Mouse (Mus musculus): Measurements from ENCODE around the gene Wdr19. TPM values are rescaled to one million over a fixed set of nuclear protein-coding genes. Genes with fewer than 3 reads are reported as not detected.

Wdr19 gene
- total and polyA plus RNA-seq, 2 experiments from 2014 or later, result 8.1 to 11.1 TPM

DNA sequence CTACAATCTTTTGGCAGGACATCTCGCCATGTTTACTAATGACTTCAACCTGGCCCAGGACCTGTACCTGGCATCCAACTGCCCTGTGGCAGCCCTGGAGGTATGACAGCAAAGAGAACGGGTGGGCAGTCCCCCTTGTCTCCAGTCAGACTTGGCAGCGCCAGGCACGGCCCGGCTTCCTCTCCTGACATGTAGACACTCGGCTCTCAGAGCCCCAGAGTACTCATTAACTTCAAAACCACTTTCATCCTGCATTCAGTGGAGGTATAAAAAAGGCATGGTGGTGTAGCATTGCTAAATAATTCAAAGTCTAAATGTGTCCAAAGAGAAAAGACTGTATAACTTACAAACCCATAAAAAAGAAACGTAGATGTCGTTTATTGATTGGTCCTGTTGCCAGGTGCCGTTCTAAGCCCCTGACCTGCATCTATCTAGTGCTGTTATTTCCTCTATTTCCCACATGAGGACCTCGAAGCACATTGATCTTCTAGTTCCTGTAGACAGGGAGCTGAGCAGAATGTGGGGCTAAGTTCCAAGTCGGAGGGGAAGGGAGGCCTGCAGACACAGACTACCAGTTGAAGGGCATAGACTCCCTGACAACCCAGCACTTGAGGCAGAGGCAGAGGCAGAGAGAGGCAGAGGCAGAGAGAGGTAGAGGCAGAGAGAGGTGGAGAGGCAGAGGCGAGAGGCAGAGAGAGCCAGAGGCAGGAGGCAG is 31.9 kb downstream of the Wdr19 start:
- ATAC-seq (no peak), DNase-seq (ENCODE audit: low spot score) (no peak)
- no peak for TF ChIP-seq CTCF (IDR thresholded peaks at IDR 0.05; ENCODE audit: low read depth)
- H3K27me3 ChIP-seq (ENCODE audit: insufficient read depth, low read length), result no peaks in the 10 kb centered on the region
- H3K36me3 ChIP-seq (ENCODE audit: insufficient read depth, low read length), result peaks cover 11% of the 10 kb centered on the region
- H3K9ac ChIP-seq (replicated peaks; ENCODE audit: low read length), result no peak overlapping the region
- WGBS, result 75% methylated on average over 12 of the region's 12 CpGs
- no peak overlapping the region for H3K27ac ChIP-seq
- H3K4me3 ChIP-seq (ENCODE audit: low read length), result no peak overlapping the region
- H3K4me1 ChIP-seq (ENCODE audit: insufficient read depth, low read length), result no peaks in the 10 kb centered on the region
- no peak overlapping the region for H3K4me2 ChIP-seq (ENCODE audit: low read depth, low read length)
- H3K9me3 ChIP-seq (ENCODE audit: low read length), result no peaks in the 10 kb centered on the region

DNA sequence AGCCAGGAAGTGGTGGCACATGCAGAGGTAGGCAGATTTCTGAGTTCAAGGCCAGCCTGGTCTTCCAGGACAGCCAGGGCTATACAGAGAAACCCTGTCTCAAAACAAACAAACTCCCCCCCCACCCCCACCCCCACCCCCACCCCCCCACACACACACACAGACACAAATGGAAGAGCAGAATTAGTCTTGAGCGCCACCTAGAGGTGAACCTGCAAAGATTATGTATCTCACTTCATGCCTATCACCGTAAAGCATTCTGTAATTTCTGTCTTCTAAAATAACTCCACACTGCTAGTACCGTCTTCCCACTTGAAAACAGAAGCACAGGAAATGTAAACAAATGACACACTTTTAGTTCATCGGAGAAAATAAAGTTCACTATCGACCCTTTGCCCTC is 43.2 kb downstream of the Wdr19 start:
- peak; percentile 66 for TF ChIP-seq CTCF (IDR thresholded peaks at IDR 0.05; ENCODE audit: low read depth)
- peak; percentile 74 for ATAC-seq
- WGBS, result 55% methylated on average over 5 of the region's 5 CpGs

DNA sequence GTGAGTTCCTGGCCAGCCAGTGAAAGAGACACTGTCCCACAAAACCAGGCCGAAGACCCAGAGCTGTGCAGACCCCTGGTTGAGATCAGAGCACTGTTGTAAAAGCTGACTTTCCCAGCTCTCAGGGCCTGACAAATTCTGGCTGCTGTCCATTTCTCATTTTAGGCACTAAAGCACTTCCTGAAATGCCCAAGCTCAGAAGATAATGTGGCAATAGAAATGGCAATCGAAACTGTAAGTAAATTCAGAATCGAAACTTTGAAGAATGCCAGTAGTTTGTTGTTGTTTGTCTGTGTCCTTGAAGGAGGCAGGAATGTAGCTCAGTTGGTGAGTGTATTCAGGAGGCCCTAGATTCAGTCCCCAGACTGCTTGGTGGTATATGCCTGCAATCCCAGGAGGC is 47.8 kb downstream of the Wdr19 start:
- H3K27me3 ChIP-seq (ENCODE audit: insufficient read depth, low read length), result no peaks in the 10 kb centered on the region
- ATAC-seq (no peak), DNase-seq (ENCODE audit: low spot score) (no peak)
- H3K9ac ChIP-seq (replicated peaks; ENCODE audit: low read length), result no peak overlapping the region
- H3K9me3 ChIP-seq (ENCODE audit: low read length), result no peaks in the 10 kb centered on the region
- no peak overlapping the region for H3K4me2 ChIP-seq (ENCODE audit: low read depth, low read length)
- no peak overlapping the region for H3K4me3 ChIP-seq (ENCODE audit: low read length)
- H3K27ac ChIP-seq, result no peak overlapping the region
- peaks cover 8% of the 10 kb centered on the region; the same call in 1 of the 2 replicates for H3K36me3 ChIP-seq (ENCODE audit: insufficient read depth, low read length)
- WGBS, result 75% methylated on average over 3 of the region's 3 CpGs
- no peaks in the 10 kb centered on the region for H3K4me1 ChIP-seq (ENCODE audit: insufficient read depth, low read length)
- no peak for TF ChIP-seq CTCF (IDR thresholded peaks at IDR 0.05; ENCODE audit: low read depth)

More for the DNA sequence above, 43.2 kb downstream of the Wdr19 start:
- H3K27ac ChIP-seq, result no peak overlapping the region
- no peak overlapping the region for H3K4me3 ChIP-seq (ENCODE audit: low read length)
- H3K27me3 ChIP-seq (ENCODE audit: insufficient read depth, low read length), result no peaks in the 10 kb centered on the region
- H3K9me3 ChIP-seq (ENCODE audit: low read length), result no peaks in the 10 kb centered on the region
- H3K9ac ChIP-seq (replicated peaks; ENCODE audit: low read length), result no peak overlapping the region
- peak; percentile 80 for DNase-seq (ENCODE audit: low spot score)
- no peaks in the 10 kb centered on the region for H3K4me1 ChIP-seq (ENCODE audit: insufficient read depth, low read length)
- peaks cover 4% of the 10 kb centered on the region; the same call in 1 of the 2 replicates for H3K36me3 ChIP-seq (ENCODE audit: insufficient read depth, low read length)
- no peak overlapping the region for H3K4me2 ChIP-seq (ENCODE audit: low read depth, low read length)

DNA sequence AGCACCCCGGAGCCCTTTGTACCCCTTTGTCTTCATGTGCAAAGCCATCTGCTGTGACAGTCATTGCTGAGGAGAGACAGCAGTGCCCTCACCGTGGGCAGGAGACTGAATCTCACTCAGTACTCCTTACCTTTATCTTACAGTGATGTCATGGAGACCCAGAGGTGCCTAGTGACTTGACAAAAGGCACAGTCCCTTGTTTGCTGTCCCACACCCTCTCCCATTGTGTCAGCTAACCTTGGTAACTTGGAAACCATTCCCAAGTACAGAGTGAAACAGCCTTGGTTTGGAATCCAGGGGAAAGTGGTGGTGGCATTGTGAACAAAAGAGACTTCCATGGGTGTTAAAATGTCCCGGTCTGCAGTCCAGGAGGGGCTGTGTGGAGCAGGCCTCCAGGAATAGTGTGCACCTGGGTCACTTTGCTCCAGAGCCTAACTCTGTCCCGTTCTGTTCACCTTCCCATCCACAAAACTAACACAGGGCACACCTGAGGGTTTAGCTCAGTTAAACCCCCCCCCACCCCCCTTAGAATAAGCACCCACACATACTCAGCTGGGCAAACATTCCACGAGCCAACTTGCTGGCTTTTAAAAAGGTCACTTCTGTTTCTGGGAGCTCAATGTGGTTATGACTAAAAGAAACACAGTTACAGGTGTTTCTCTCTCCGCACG is 50.8 kb downstream of the Wdr19 start:
- 59% methylated on average over 7 of the region's 7 CpGs for WGBS
- Histone ChIP-seq H3K36me3 (ENCODE audit: insufficient read depth, low read length) (peaks cover 8% of the 10 kb centered on the region; the same call in 1 of the 2 replicates), H3K4me1 (ENCODE audit: insufficient read depth, low read length) (no peaks in the 10 kb centered on the region), H3K9ac (replicated peaks; ENCODE audit: low read length) (no peak overlapping the region), H3K27me3 (ENCODE audit: insufficient read depth, low read length) (no peaks in the 10 kb centered on the region), H3K4me2 (ENCODE audit: low read depth, low read length) (no peak overlapping the region), H3K4me3 (ENCODE audit: low read length) (no peak overlapping the region), H3K27ac (no peak overlapping the region), H3K9me3 (ENCODE audit: low read length) (no peaks in the 10 kb centered on the region)
- no peak for TF ChIP-seq CTCF (IDR thresholded peaks at IDR 0.05; ENCODE audit: low read depth)
- DNase-seq (ENCODE audit: low spot score) (no peak), ATAC-seq (no peak)

DNA sequence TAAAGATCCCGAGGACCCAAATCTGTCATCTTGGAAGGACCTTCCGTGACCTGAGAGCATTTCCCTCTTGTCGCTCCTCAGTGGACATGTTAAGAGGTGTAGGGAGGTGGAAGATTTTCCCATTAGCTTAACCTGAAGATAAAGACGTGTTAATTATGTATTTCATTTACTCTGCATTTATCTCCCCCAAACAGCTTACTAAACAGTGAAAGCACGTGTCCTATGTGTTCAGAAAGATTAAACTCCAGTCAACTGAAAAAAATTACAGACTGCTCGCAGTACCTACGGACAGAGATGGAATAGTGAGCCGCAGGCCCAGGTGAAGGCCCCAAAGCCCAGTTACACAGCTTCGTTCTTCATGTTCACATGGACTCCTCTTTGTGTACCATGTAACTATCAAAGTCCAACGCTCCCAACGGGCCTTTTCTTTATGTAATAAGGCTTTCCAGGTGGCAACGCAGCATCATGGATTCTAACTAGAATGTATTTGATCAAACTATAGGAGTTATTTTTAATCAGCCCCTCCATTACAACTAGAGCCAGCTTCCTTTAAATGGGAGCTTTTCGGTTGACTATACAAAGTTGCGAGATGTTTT is 58.5 kb downstream of the Wdr19 start:
- Histone ChIP-seq H3K4me3 (ENCODE audit: low read length) (no peak overlapping the region), H3K27ac (no peak overlapping the region), H3K9ac (replicated peaks; ENCODE audit: low read length) (no peak overlapping the region), H3K4me1 (ENCODE audit: insufficient read depth, low read length) (no peaks in the 10 kb centered on the region), H3K9me3 (ENCODE audit: low read length) (no peaks in the 10 kb centered on the region), H3K36me3 (ENCODE audit: insufficient read depth, low read length) (peaks cover 18% of the 10 kb centered on the region), H3K27me3 (ENCODE audit: insufficient read depth, low read length) (no peaks in the 10 kb centered on the region), H3K4me2 (ENCODE audit: low read depth, low read length) (no peak overlapping the region)
- no peak for TF ChIP-seq CTCF (IDR thresholded peaks at IDR 0.05; ENCODE audit: low read depth)
- ATAC-seq (no peak), DNase-seq (ENCODE audit: low spot score) (no peak)
- 90% methylated on average over 14 of the region's 14 CpGs for WGBS

DNA sequence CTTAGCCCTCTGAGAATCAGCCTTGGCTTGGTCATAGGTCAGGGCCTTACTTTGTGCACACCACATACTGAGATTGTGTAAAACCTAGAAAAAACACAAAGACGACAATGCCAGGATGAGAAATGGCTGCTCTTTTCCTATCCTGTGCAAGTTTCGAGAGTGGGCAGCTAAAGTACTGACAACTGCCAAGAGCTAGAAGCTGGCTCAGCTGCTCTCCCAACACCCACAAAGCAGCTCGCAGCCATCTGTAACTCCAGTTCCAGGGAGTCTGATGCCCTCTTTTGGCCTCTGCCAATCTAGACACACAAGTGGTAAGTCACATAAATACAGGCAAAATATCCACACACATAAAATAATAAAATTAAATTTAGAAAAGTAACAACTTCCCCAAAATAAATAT is 74.5 kb downstream of the Wdr19 start:
- Histone ChIP-seq H3K27me3 (ENCODE audit: insufficient read depth, low read length) (no peaks in the 10 kb centered on the region), H3K4me2 (ENCODE audit: low read depth, low read length) (no peak overlapping the region), H3K27ac (no peak overlapping the region), H3K9me3 (ENCODE audit: low read length) (no peaks in the 10 kb centered on the region), H3K4me3 (ENCODE audit: low read length) (no peak overlapping the region), H3K9ac (replicated peaks; ENCODE audit: low read length) (no peak overlapping the region), H3K4me1 (ENCODE audit: insufficient read depth, low read length) (no peaks in the 10 kb centered on the region), H3K36me3 (ENCODE audit: insufficient read depth, low read length) (peaks cover 27% of the 10 kb centered on the region)
- peak; percentile 25 for DNase-seq (ENCODE audit: low spot score)
- ATAC-seq, result no peak
- 70% methylated on average over 3 of the region's 3 CpGs for WGBS
- TF ChIP-seq CTCF (IDR thresholded peaks at IDR 0.05; ENCODE audit: low read depth), result peak; percentile 6; the same call in 1 of the 2 replicates

Data from hindbrain, postnatal 0 days (tissue).